Mouse (Mus musculus) forebrain, postnatal 0 days (tissue): ENCODE measurements around the gene Fam25c. TPM values are rescaled to one million over a fixed set of nuclear protein-coding genes. Genes with fewer than 3 reads are reported as not detected.

ENCODE experiments used
- ATAC-seq: fragments of 200-750 bp; cut with Nextera tagmentation; 2 replicates; pipeline ENCODE4 v1.8.0; 2017; ENCODE audit warnings: mild to moderate bottlenecking, moderate library complexity
- DNase-seq: peaks from one replicate; pipeline ENCODE4 v3.0.0-alpha.2; 2015
- H3K27ac ChIP-seq: fragments of 300-500 bp; sonication (generic); 2 replicates; pipeline ENCODE4 v1.5.1; 2014; ENCODE audit warnings: low read depth, mild to moderate bottlenecking, antibody characterized with exemption, low read length, moderate library complexity, mixed read lengths
- H3K27me3 ChIP-seq: fragments of 300-500 bp; sonication (generic); 2 replicates; pipeline ENCODE4 v1.6.1; 2014; ENCODE audit warnings: mild to moderate bottlenecking, low read length, mixed read lengths; ENCODE audit not compliant: insufficient read depth
- H3K36me3 ChIP-seq: fragments of 300-500 bp; sonication (generic); 2 replicates; pipeline ENCODE4 v1.6.1; 2014; ENCODE audit warnings: mild to moderate bottlenecking, moderate library complexity; ENCODE audit not compliant: insufficient read depth
- H3K4me1 ChIP-seq: fragments of 300-500 bp; sonication (generic); 2 replicates; pipeline ENCODE4 v1.6.1; 2014; ENCODE audit warnings: antibody characterized with exemption; ENCODE audit not compliant: insufficient read depth
- H3K4me2 ChIP-seq: fragments of 300-500 bp; sonication (generic); 2 replicates; pipeline ENCODE4 v1.6.1; 2014; ENCODE audit warnings: low read depth, mild to moderate bottlenecking, moderate library complexity
- H3K4me3 ChIP-seq: fragments of 300-500 bp; sonication (generic); 2 replicates; pipeline ENCODE4 v1.5.1; 2014; ENCODE audit warnings: low read depth, low read length, mixed read lengths
- H3K9ac ChIP-seq: fragments of 300-500 bp; sonication (generic); 2 replicates; pipeline ENCODE4 v1.6.1; 2014; ENCODE audit warnings: mild to moderate bottlenecking
- H3K9me3 ChIP-seq: fragments of 300-500 bp; sonication (generic); 2 replicates; pipeline ENCODE4 v1.6.1; 2016; ENCODE audit warnings: low read length
- CTCF ChIP-seq: sonication (generic); IDR thresholded peaks from 2 replicates; pipeline ENCODE4 v1.5.1; 2016; ENCODE audit warnings: antibody characterized with exemption, control low read depth, low read depth
- WGBS: fragments of 180-500 bp; shearing (Covaris S2); extraction: QIAGEN DNeasy Blood & Tissue Kit; methylation state at CpG from one replicate; pipeline ENCODE4 v1.1.7; 2014; 5-methylcytosine and 5-hydroxymethylcytosine counted together
- polyA plus RNA-seq: library from polyadenylated mRNA; unstranded; fragments of >200 nt; fragmentation: Nextera tagmentation; extraction: Ambion mirVana; gene quantifications from 2 replicates; pipeline ENCODE4 v1.2.1, GENCODE M21; 2015
- total RNA-seq: library from RNA; depleted of rRNA; stranded (reverse); fragments of >200 nt; gene quantifications from 2 replicates; pipeline ENCODE4 v1.2.3, GENCODE M21; 2014; rRNA removed

Gene Fam25c
- not detected in 2 replicates for total RNA-seq
- polyA plus RNA-seq = not detected in 2 replicates

DNA sequence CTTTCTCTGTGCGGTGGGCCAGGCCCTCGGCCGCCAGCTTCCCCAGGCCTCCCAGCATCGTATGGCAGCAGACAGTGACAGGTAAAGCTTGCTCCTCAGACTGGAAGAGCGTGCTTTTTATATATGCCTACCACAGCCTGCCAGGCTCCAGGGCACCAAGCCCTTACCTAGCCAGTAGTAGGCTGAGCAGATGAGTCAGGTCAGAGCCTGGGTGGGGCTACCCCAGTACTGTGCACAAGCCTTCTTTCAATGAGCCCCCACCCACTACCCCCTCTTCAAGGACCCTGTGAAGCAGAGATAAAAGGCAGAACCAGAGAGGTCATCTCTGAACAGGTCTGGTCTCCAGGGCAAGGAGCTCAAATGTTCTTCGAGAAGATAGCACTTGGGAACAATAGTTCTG lies at the start of gene Fam25c:
Gene Fam25c (minus strand): TSS at position 133 of the 400 bp plus-strand sequence.
- 81% methylated on average over 6 of the region's 6 CpGs for WGBS
- no peaks in the 10 kb centered on the region for H3K27me3 ChIP-seq
- no peaks in the 10 kb centered on the region for H3K9me3 ChIP-seq
- H3K4me3 ChIP-seq = no peak within 1 kb of the TSS
- H3K27ac ChIP-seq = no peak within 1 kb of the TSS
- DNase-seq (no peak), ATAC-seq (no peak)
- H3K9ac ChIP-seq = no peak within 1 kb of the TSS
- no peak for TF ChIP-seq CTCF
- no peaks in the 10 kb centered on the region for H3K36me3 ChIP-seq
- H3K4me1 ChIP-seq = no peaks in the 10 kb centered on the region
- H3K4me2 ChIP-seq = no peak within 1 kb of the TSS

- H3K36me3 ChIP-seq = peaks cover 19% of the 10 kb centered on the region; the same call in 1 of the 2 replicates
- no peak overlapping the region for H3K4me2 ChIP-seq
- no peak overlapping the region for H3K27ac ChIP-seq
- no peak overlapping the region for H3K9ac ChIP-seq
- H3K4me3 ChIP-seq = no peak overlapping the region
- H3K4me1 ChIP-seq = no peaks in the 10 kb centered on the region
- ATAC-seq (no peak), DNase-seq (no peak)
- WGBS = 96% methylated on average over 7 of the region's 7 CpGs
- H3K9me3 ChIP-seq = no peaks in the 10 kb centered on the region
- TF ChIP-seq CTCF = no peak
- H3K27me3 ChIP-seq = no peaks in the 10 kb centered on the region
These were observed 48.2 kb upstream of the Fam25c start for GRCm38 (mm10) chr14:34403424-34403823.

GRCm38 (mm10) chr14:34402871-34403270 lies 47.6 kb upstream of the Fam25c start:
- no peaks in the 10 kb centered on the region for H3K9me3 ChIP-seq
- 85% methylated on average over 8 of the region's 8 CpGs for WGBS
- H3K36me3 ChIP-seq = peaks cover 15% of the 10 kb centered on the region; the same call in 1 of the 2 replicates
- no peak overlapping the region for H3K4me3 ChIP-seq
- H3K4me1 ChIP-seq = no peaks in the 10 kb centered on the region
- no peak for TF ChIP-seq CTCF
- H3K27me3 ChIP-seq = no peaks in the 10 kb centered on the region
- ATAC-seq (no peak), DNase-seq (no peak)
- no peak overlapping the region for H3K4me2 ChIP-seq
- H3K27ac ChIP-seq = no peak overlapping the region
- no peak overlapping the region for H3K9ac ChIP-seq

DNA sequence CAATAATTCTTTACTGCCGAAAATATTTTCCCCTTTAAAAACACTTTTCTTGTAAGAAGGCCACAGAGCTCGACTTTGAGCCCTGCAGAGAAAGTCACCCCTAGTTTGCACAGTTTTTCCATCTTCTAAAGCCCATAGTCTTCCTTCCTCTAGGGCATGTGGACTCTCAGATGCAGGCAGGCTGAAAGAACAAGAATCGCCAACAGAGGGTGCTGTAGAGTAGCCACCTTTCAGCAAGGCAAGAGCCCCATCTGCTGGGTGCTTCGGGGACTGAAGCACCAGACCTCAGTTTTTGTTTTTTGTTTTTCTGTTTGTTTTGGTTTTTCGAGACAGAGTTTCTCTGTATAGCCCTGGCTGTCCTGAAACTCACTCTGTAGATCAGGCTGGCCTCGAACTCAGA lies 45.9 kb upstream of the Fam25c start:
- no peak for ATAC-seq
- Histone ChIP-seq H3K27me3 (no peaks in the 10 kb centered on the region), H3K4me1 (no peaks in the 10 kb centered on the region), H3K9ac (no peak overlapping the region), H3K4me3 (no peak overlapping the region), H3K9me3 (no peaks in the 10 kb centered on the region), H3K36me3 (peaks cover 10% of the 10 kb centered on the region; the same call in 1 of the 2 replicates), H3K27ac (no peak overlapping the region), H3K4me2 (no peak overlapping the region)
- TF ChIP-seq CTCF = peak; percentile 87
- WGBS = 54% methylated on average over 6 of the region's 6 CpGs
- DNase-seq = peak; percentile 69

- Histone ChIP-seq H3K27me3 (no peaks in the 10 kb centered on the region), H3K27ac (no peak overlapping the region), H3K9me3 (no peaks in the 10 kb centered on the region), H3K4me2 (no peak overlapping the region), H3K9ac (no peak overlapping the region), H3K4me1 (no peaks in the 10 kb centered on the region), H3K4me3 (no peak overlapping the region), H3K36me3 (peaks cover 8% of the 10 kb centered on the region; the same call in 1 of the 2 replicates)
- WGBS = 94% methylated on average over 3 of the region's 3 CpGs
- no peak for DNase-seq
- no peak for ATAC-seq
- no peak for TF ChIP-seq CTCF
These were observed 44.8 kb upstream of the Fam25c start for GRCm38 (mm10) chr14:34400021-34400420.

GRCm38 (mm10) chr14:34399301-34399700 lies 44.1 kb upstream of the Fam25c start:
- Histone ChIP-seq H3K4me1 (no peaks in the 10 kb centered on the region), H3K9ac (no peak overlapping the region), H3K27me3 (no peaks in the 10 kb centered on the region), H3K9me3 (no peaks in the 10 kb centered on the region), H3K4me3 (no peak overlapping the region), H3K4me2 (no peak overlapping the region), H3K27ac (no peak overlapping the region), H3K36me3 (peaks cover 8% of the 10 kb centered on the region; the same call in 1 of the 2 replicates)
- DNase-seq (no peak), ATAC-seq (no peak)
- TF ChIP-seq CTCF = no peak
- WGBS = 91% methylated on average over 6 of the region's 6 CpGs

DNA sequence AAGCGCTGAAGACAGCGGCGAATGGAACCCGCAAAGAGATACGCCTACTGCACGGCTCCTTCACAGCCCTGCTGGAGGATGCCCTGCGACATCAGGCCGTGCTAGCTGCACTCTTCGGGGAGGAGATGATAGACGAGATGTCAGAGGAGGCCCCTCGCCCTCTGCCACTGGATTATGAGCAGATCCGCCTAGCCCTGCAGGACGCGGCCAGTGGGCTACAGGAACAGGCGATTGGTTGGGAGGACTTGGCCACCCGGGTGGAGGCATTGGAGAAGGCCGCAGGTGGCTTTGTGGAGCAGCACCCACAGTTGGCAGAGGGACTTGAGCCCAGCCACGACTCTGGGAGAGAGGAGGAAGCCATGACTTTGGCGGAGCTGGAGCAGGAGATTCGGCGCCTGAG lies 43.7 kb upstream of the Fam25c start:
- Histone ChIP-seq H3K9me3 (no peaks in the 10 kb centered on the region), H3K27ac (no peak overlapping the region), H3K4me3 (no peak overlapping the region), H3K4me2 (no peak overlapping the region), H3K27me3 (no peaks in the 10 kb centered on the region), H3K4me1 (no peaks in the 10 kb centered on the region), H3K9ac (no peak overlapping the region), H3K36me3 (peaks cover 8% of the 10 kb centered on the region; the same call in 1 of the 2 replicates)
- TF ChIP-seq CTCF = no peak
- DNase-seq = no peak
- no peak for ATAC-seq
- 93% methylated on average over 21 of the region's 21 CpGs for WGBS

DNA sequence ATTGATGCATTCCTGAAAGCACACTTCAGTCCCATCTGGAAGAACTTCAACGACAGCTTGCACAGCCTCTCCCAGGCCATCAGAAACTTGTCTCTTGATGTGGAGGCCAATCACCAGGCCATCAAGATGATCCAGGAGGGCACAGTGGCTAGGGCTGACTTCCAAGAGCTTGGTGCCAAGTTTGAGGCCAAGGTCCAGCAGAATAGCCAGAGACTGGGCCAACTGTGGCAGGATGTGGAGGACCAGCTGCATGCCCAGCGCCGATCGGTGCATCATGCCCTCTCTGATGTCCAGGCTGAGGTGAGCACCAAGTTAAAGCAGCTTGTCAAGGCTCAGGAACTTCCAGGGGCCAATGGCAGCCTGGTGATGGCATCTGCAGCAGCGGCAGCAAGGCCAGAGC lies 42.6 kb upstream of the Fam25c start:
- no peak for TF ChIP-seq CTCF
- Histone ChIP-seq H3K27ac (no peak overlapping the region), H3K36me3 (peaks cover 2% of the 10 kb centered on the region; the same call in 1 of the 2 replicates), H3K9ac (no peak overlapping the region), H3K27me3 (no peaks in the 10 kb centered on the region), H3K4me3 (no peak overlapping the region), H3K4me1 (no peaks in the 10 kb centered on the region), H3K4me2 (no peak overlapping the region), H3K9me3 (no peaks in the 10 kb centered on the region)
- DNase-seq = no peak
- WGBS = 86% methylated on average over 5 of the region's 5 CpGs
- no peak for ATAC-seq
